Mouse (Mus musculus) subcutaneous adipose tissue, adult 2 months (tissue): ENCODE data around the gene Irx5. TPM values are rescaled to one million over a fixed set of nuclear protein-coding genes. Genes with fewer than 3 reads are reported as not detected.

Experiments used
- polyA plus RNA-seq: library from polyadenylated mRNA; depleted of rRNA; stranded (reverse); fragments of >200 nt; gene quantifications from 2 replicates; pipeline ENCODE4 v1.2.3, GENCODE M21; 2012; ENCODE audit warnings: low replicate concordance; rRNA removed

Gene Irx5
- 0.14 and 0.19 TPM in 2 replicates for polyA plus RNA-seq

GRCm38 (mm10) chr8:92357398-92357981 lies at the start of gene Irx5:
Irx5 (plus strand) TSS chr8:92357625.

